Mouse (Mus musculus): Measurements from ENCODE around the gene Tirap.
"Not testable (repeated sequence)": the region's sequence is repeated elsewhere in the genome, so short reads cannot be mapped to it uniquely, and the experiment has no call there.

Gene Tirap

DNA sequence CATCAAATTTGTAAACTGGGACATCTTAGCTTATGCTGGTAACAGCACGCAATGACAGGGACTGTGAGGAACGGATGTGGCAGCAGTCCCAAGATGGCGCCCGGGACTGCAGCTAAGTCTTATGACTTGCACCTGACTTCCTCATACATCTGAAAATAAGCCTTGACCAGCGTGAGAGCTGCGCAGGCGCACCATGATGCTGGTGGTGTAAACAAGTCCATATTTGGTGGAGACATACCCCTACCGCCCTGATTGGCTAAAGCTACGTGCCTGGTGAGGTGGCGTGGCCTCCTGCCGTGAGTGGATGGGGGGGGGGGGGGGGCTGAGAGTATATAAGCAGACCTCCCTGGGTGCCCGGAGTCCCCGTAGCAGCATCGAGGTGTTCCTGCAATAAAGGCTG is 52.8 kb downstream of the Tirap start:
- not testable (repeated sequence) for DNase-seq (ENCODE audit: low read depth)

DNA sequence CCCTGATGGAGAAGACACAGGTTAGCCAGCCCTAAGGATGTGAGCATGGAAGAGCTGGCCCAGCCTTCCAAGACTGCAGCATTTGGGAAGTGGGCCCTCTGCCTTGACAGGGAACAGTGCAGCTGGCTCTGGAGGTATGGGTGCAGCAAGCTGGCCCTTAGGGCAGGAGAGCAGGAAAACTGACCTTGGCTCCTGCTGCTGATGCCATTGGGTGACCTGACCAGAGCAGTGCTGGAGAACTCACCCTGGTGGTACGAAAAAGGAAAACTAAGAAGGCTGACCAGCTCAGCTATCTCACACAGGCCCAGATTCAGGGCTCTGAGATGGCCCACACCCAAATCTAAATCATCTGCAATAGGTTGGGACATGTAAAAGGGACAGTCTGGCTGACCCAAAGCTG is 54.3 kb downstream of the Tirap start:
- DNase-seq (ENCODE audit: low read depth), result no peak

DNA sequence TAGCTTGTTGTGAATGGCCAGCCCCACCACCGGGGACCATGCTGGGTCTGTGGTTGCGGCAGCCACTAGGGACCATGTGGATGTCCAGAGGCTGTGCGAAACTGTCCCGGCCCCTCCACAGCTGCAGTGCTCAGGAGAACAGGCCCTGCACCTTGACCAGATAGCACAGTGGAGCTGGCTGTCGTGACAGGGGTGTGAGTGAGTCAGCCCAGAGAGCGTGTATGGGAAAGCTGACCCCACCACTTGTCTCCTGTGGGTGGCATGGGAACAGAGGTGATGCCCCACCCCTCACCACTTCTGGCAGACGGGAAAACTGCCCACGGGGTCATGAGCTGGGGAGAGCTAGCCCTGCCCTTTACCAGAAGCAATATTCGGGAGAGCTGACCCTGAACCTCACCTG is 55.0 kb downstream of the Tirap start:
- no peak for DNase-seq (ENCODE audit: low read depth)

DNA sequence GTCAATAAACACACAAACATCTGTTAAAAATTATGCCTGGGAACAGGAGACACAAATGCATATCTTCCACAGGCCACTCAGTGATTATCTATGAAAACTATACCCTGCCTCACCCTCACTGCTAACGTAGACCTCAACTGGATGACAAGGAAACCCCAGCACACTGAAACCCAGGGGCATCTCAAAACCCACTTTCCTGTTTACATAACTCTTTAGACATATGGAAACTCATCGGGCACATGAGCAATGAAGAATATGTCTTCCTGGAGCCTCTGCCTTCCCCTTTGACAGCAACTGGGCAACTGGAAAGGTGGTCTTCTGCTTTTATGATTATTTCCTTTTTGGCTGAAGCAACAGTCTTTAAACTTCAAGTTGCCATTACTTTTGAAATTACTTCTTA is 57.9 kb downstream of the Tirap start:
- no peak for DNase-seq (ENCODE audit: low read depth)

DNA sequence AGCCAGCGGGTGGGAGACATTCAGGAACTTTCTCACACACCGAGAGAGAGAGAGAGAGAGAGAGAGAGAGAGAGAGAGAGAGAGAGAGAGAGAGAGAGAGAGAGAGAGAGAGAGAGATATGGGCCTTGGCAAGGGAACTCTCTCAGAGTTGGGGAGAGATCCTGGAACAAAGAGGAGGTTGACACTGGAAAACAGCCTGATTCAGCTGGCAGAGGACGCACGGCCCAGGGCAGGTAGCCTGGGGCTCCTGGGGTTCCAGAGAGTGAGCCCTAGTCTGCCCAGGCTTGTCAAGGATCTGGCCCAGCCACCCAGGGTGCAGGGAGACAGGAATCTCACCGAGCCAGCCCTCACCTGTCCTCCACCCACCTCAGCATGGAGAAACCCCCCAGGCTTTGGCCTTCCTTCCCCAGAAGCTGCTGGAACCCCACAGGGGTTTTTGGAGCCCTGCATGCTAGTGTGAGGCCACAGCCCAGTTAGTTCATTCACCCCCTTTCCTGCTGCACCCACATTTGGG is 60.8 kb downstream of the Tirap start:
- no peak for DNase-seq (ENCODE audit: low read depth)

DNA sequence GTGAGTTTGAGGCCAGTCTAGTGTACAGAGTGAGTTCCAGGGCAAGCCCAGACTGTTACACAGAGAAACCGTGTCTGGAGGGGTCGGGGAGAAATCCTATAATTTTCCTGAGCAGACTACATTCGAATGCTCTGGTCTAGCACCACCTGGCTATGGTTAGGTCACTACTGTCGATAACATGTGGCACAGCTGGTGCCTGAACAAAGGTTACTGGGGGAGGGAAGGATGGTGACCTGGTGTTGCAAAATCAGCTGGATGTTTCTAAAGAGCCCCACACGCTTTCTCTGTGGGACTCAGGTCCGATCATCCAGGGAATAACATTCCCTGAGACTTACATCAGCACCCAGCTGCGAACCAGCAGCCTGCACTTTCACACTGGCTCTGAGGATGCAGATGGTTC is 62.1 kb downstream of the Tirap start:
- DNase-seq (ENCODE audit: low read depth), result no peak

DNA sequence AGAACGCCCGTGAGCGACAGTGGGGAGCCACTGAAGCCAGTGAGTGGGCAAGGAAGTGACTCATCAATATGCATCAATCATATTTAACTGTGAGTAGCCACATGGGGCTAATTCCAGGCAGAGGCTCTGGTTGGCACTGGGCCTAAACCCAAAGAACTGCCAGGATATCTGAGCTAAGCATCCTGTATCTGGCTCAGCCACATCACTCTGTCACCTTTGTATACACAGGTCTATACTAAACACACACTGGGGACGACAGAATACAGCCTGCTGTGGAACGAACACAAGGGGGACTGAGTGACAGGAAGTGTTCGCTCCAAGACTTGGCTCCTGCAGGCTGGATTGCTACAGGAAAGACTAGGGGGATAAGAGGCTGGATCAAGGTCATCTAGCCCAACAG is 64.5 kb downstream of the Tirap start:
- no peak for DNase-seq (ENCODE audit: low read depth)

All from fibroblast of lung, adult 2 months (primary cell).